Mouse (Mus musculus): ENCODE measurements around the gene Pappa. TPM values are rescaled to one million over a fixed set of nuclear protein-coding genes. Genes with fewer than 3 reads are reported as not detected.

Gene Pappa
- polyA plus RNA-seq, 1 experiment from 2014 or later: 1.1 TPM

DNA sequence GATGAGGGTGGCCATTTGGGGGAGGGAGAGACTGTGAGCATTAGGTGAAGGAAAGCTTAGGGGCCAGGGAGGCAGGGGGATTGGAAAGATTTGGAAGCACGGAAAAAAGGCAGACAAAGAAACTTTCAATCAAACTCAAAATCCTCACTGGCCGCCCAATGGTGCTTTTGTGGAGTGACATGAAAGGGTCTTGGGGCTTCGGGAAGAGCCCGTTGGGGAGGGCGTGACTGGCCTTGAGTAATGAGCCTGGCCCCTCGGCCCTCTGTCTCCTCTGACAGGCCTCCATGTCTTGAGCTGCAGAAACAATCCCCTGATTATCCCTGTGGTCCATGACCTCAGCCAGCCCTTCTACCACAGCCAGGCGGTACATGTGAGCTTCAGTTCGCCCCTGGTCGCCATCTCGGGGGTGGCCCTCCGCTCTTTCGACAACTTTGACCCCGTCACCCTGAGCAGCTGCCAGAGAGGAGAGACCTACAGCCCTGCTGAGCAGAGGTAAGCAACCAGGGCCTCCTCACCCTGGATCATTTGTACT is 173.1 kb downstream of the Pappa start:
- no peak for ATAC-seq (ENCODE audit: insufficient number of reproducible peaks, low FRiP score)
- no peaks in the 10 kb centered on the region for H3K36me3 ChIP-seq
- 63% methylated on average over 13 of the region's 13 CpGs for WGBS

DNA sequence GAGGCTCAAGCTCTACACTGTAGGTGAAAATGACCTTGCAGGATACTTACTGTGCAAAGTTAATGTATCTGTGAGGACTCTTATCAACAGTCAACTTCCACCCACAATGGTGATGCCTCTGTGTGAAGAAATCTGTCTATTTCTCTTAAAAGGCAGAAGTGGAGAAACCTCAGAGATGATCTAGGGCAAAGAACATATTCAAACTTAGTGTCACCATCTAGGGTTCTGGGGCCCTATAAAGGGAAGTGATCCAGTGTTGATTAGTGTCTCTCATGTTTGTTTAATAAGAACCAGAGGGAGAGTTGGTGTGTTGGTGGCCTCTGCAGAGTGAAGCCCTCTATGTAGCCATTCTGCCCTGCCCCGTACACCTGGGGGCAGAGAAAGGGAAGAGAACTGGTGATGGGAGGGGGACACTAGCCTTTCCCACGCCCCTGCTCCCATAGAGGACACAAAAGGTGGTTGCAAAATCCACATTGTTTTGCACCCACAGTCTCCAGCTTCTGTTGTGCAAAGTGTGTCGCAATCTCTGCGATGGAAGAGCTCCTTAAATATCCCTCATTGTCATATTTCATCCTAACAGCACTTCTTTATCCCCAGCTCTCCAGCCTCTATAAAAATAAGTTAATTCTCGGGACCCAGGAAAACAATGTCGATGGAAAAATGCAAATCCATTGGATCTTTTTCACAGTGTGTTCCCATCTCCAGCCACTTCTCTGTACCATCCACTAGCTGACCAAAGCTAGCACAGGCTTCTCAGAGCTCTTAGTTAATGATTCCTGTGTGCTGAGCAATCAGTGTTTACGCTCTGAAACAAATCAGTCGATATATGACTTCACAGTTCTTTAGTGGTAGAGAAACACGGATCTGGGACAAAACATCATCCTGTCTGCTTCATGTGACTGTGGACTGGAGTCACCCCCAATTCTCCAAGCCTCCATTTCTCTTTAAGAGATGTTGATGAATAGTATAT is 174.5 kb downstream of the Pappa start:
- Histone ChIP-seq H3K9me3 (replicated peaks) (no peaks in the 10 kb centered on the region), H3K4me3 (no peak overlapping the region), H3K4me2 (no peak overlapping the region), H3K36me3 (no peaks in the 10 kb centered on the region), H3K27ac (ENCODE audit: poor library complexity, severe bottlenecking) (no peak overlapping the region), H3K4me1 (replicated peaks) (peaks cover 5% of the 10 kb centered on the region; the same call in 1 of the 2 replicates), H3K27me3 (replicated peaks) (peaks cover 13% of the 10 kb centered on the region; the same call in 1 of the 2 replicates), H3K9ac (no peak overlapping the region)
- 75% methylated on average over 9 of the region's 9 CpGs for WGBS
- no peak for ATAC-seq (ENCODE audit: insufficient number of reproducible peaks, low FRiP score)

More for the DNA sequence above, 173.1 kb downstream of the Pappa start:
- Histone ChIP-seq H3K9ac (no peak overlapping the region), H3K4me3 (no peak overlapping the region), H3K4me2 (no peak overlapping the region), H3K4me1 (replicated peaks) (peaks cover 5% of the 10 kb centered on the region; the same call in 1 of the 2 replicates), H3K27me3 (replicated peaks) (peaks cover 13% of the 10 kb centered on the region; the same call in 1 of the 2 replicates), H3K27ac (ENCODE audit: poor library complexity, severe bottlenecking) (no peak overlapping the region), H3K9me3 (replicated peaks) (no peaks in the 10 kb centered on the region)

DNA sequence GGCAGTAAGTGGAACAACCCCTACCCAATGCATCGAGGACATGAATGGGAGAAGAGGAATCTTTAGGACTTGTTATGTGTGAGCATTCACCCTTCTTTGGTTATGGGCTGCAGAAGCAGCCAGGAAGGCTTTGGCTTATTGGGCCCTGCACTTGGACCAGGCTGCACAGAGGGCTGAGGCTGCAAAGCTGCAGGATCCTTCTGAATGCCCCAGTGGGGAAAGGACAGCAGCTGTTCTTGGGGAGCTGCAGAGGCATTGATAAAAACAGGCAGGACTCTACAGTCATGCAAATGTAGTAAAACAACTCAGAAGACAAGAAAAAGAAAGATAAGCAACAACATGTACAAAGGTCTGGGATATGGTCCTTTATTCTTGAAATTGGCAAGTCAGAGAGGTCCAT is 175.4 kb downstream of the Pappa start:
- Histone ChIP-seq H3K9ac (no peak overlapping the region), H3K36me3 (no peaks in the 10 kb centered on the region), H3K9me3 (replicated peaks) (no peaks in the 10 kb centered on the region), H3K27me3 (replicated peaks) (peaks cover 8% of the 10 kb centered on the region; the same call in 1 of the 2 replicates), H3K4me1 (replicated peaks) (peaks cover 5% of the 10 kb centered on the region; the same call in 1 of the 2 replicates), H3K4me3 (no peak overlapping the region), H3K27ac (ENCODE audit: poor library complexity, severe bottlenecking) (no peak overlapping the region), H3K4me2 (no peak overlapping the region)
- 61% methylated on average over 1 of the region's 1 CpGs for WGBS
- no peak for ATAC-seq (ENCODE audit: insufficient number of reproducible peaks, low FRiP score)

GRCm38 (mm10) chr4:65300431-65300830 is 176.5 kb downstream of the Pappa start:
- WGBS: 68% methylated on average over 3 of the region's 3 CpGs
- no peak overlapping the region for H3K4me2 ChIP-seq
- no peak overlapping the region for H3K4me3 ChIP-seq
- no peak for ATAC-seq (ENCODE audit: insufficient number of reproducible peaks, low FRiP score)
- no peak overlapping the region for H3K9ac ChIP-seq
- H3K9me3 ChIP-seq (replicated peaks): no peaks in the 10 kb centered on the region
- no peak overlapping the region for H3K27ac ChIP-seq (ENCODE audit: poor library complexity, severe bottlenecking)
- H3K4me1 ChIP-seq (replicated peaks): peaks cover 5% of the 10 kb centered on the region; the same call in 1 of the 2 replicates
- H3K36me3 ChIP-seq: no peaks in the 10 kb centered on the region
- H3K27me3 ChIP-seq (replicated peaks): peaks cover 8% of the 10 kb centered on the region; the same call in 1 of the 2 replicates

DNA sequence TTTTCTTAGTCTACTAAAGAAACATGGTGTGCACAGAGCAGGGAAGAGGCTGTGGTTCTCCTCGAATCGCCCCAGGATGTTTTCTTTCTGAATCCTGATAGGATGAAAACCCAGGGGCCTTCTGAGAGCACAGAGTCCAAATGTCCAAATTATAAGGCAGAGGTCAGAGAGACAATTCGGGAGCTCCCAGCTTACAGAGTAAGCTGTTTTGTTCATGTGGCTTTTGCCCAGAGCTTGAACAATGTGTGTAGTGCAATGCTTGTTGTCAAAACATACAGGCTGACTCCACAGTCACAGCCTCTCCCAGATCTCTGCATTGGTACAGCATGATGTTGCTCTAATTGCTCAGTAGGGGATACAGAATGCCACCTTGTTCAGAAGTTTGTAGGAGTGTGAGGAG is 178.7 kb downstream of the Pappa start:
- peaks cover 8% of the 10 kb centered on the region; the same call in 1 of the 2 replicates for H3K4me1 ChIP-seq (replicated peaks)
- no peaks in the 10 kb centered on the region for H3K9me3 ChIP-seq (replicated peaks)
- no peak overlapping the region for H3K4me2 ChIP-seq
- no peak overlapping the region for H3K4me3 ChIP-seq
- no peaks in the 10 kb centered on the region for H3K36me3 ChIP-seq
- H3K27me3 ChIP-seq (replicated peaks): peaks cover 8% of the 10 kb centered on the region; the same call in 1 of the 2 replicates
- 67% methylated on average over 3 of the region's 3 CpGs for WGBS
- no peak overlapping the region for H3K9ac ChIP-seq
- no peak for ATAC-seq (ENCODE audit: insufficient number of reproducible peaks, low FRiP score)
- no peak overlapping the region for H3K27ac ChIP-seq (ENCODE audit: poor library complexity, severe bottlenecking)

DNA sequence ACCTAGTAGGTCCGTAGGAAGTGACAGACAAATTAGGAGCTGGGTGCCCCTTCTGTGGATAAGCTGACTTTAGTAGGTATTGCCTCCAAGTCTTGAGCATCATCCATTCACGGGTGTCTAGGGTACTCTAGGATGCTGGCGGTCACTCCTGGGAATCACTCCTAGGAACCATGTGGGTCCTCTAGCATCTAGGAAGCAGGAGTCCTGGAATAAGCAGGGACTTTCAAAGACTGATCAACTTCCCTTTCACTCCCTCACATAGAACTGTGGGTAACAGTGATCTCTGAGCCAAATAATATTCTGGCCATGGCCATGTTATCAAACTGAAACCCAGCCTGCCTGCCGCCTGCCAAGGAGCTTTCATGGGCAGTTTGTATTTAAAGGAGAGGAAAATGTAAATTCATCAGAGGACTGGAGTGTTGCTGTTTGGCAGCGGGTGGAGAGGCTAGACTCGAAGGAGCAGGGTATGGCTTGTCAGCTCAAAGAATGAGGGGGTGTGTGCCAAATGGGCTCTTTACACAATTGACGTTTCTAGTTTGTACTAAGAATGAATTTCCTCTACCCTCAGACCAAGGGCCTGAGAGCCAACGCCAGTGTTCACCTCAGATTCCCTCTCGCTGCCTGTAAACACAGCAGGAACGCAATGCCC is 194.0 kb downstream of the Pappa start:
- no peaks in the 10 kb centered on the region for H3K27me3 ChIP-seq (replicated peaks)
- H3K4me1 ChIP-seq (replicated peaks): no peaks in the 10 kb centered on the region
- no peak for ATAC-seq (ENCODE audit: insufficient number of reproducible peaks, low FRiP score)
- H3K9ac ChIP-seq: no peak overlapping the region
- H3K36me3 ChIP-seq: no peaks in the 10 kb centered on the region
- H3K4me3 ChIP-seq: no peak overlapping the region
- no peak overlapping the region for H3K27ac ChIP-seq (ENCODE audit: poor library complexity, severe bottlenecking)
- 66% methylated on average over 10 of the region's 10 CpGs for WGBS
- H3K9me3 ChIP-seq (replicated peaks): no peaks in the 10 kb centered on the region
- no peak overlapping the region for H3K4me2 ChIP-seq

DNA sequence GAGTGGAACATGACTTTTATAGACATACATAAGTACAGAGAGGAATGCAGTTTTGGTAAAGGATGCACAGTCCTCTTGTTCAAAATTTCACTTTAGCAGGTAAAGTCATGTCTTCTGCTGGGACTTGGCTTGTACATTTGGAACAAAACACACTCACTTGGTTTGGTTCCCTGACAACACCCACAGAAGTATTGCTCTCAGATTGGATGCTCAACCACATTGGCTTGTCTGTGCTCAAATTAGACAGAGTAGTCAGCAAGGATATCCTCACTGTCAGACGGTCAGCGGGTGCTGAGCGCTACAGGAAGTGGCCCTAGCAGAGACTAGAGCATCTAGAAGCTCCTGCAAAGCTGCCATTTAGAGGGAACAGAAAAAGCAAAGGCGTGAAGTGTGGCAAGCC is 197.4 kb downstream of the Pappa start:
- Histone ChIP-seq H3K27ac (ENCODE audit: poor library complexity, severe bottlenecking) (no peak overlapping the region), H3K4me3 (no peak overlapping the region), H3K36me3 (no peaks in the 10 kb centered on the region), H3K9me3 (replicated peaks) (no peaks in the 10 kb centered on the region), H3K9ac (no peak overlapping the region), H3K27me3 (replicated peaks) (no peaks in the 10 kb centered on the region), H3K4me2 (no peak overlapping the region), H3K4me1 (replicated peaks) (no peaks in the 10 kb centered on the region)
- no peak for ATAC-seq (ENCODE audit: insufficient number of reproducible peaks, low FRiP score)
- WGBS: 77% methylated on average over 4 of the region's 4 CpGs

DNA sequence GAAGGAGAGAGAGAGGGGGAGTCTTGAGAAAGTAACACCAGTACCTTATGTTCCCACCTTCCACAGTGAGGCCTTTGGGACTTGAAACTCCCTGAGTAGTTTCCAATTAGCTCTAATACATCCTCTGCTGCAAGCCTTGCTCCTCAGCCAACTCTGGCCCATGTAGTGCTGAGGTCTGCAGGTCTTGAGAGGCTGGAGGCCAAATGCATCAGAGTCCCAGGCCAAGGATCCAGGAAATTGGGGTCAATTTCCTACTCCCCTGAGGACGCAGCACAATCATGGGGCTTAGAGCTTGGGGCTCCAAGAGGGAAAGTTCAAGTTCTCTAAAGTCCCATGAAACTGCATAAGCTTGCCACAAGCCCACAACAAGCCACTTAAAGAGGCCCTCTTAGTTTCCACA is 198.0 kb downstream of the Pappa start:
- no peak overlapping the region for H3K4me2 ChIP-seq
- no peak overlapping the region for H3K27ac ChIP-seq (ENCODE audit: poor library complexity, severe bottlenecking)
- H3K9ac ChIP-seq: no peak overlapping the region
- no peaks in the 10 kb centered on the region for H3K36me3 ChIP-seq
- H3K27me3 ChIP-seq (replicated peaks): no peaks in the 10 kb centered on the region
- no peaks in the 10 kb centered on the region for H3K4me1 ChIP-seq (replicated peaks)
- H3K9me3 ChIP-seq (replicated peaks): no peaks in the 10 kb centered on the region
- no peak overlapping the region for H3K4me3 ChIP-seq
- 81% methylated on average over 1 of the region's 1 CpGs for WGBS
- no peak for ATAC-seq (ENCODE audit: insufficient number of reproducible peaks, low FRiP score)

DNA sequence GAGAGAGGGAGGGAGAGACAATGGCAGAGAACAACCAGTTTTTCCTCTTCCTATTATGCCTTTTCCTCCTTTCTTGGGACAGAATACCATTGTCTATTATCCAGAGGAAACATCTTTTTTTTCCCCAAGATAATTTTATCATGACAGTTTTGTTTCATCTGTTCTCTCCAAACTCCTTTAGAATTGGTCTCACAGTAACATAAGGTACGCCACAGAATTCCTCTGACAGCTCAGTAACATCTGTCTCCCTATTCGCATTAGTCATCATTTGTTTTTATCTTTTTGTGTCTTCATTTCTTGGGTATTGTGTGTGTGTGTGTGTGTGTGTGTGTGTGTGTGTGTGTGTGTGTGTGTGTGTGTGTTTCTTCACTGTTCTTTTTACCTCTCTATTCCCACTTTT is 201.8 kb downstream of the Pappa start:
- H3K4me2 ChIP-seq: no peak overlapping the region
- WGBS: 76% methylated on average over 2 of the region's 2 CpGs
- no peaks in the 10 kb centered on the region for H3K4me1 ChIP-seq (replicated peaks)
- H3K27ac ChIP-seq (ENCODE audit: poor library complexity, severe bottlenecking): no peak overlapping the region
- no peak overlapping the region for H3K4me3 ChIP-seq
- no peaks in the 10 kb centered on the region for H3K27me3 ChIP-seq (replicated peaks)
- no peak for ATAC-seq (ENCODE audit: insufficient number of reproducible peaks, low FRiP score)
- no peak overlapping the region for H3K9ac ChIP-seq
- H3K36me3 ChIP-seq: no peaks in the 10 kb centered on the region
- no peaks in the 10 kb centered on the region for H3K9me3 ChIP-seq (replicated peaks)

DNA sequence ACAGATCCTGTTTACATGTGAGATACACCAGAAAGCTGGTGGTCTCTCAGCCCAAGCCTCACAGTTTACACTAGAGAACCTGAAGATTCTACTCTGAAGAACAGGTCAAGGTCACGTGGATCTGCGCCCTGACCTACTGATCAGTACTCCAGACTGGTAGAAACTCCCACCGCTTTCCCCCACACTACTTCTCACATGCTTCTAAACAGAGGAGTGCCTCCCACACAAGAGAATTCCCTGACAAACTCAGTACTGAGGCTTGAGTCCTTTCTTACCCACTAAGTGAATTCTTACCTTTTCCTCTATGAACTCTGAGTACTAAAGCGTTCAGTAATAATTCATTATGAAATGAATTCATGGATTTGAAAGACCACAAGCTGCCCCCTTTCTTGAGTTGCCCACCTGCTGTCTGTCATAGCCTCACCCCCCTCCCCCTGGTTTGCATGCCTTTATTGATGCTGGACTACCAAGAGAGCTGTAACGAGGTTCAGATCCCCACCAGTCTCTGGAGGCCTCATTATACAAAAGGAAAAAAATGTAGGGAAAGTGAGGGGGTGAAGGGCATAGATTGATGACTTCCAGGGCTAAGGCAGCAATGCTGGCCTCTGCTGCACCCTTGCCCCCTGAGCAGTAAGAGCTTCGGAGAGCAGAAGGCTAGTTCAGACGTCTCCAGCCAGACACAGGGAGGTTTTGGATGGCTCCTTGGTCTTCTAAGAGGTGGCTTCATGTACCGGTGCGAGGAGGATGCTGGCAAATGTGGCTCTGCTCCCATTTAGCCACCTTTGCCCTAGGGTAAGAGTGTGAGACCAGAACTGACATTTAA is 204.7 kb downstream of the Pappa start:
- Histone ChIP-seq H3K27ac (ENCODE audit: poor library complexity, severe bottlenecking) (no peak overlapping the region), H3K27me3 (replicated peaks) (no peaks in the 10 kb centered on the region)
- ATAC-seq (ENCODE audit: insufficient number of reproducible peaks, low FRiP score): no peak

More for the DNA sequence above, 204.7 kb downstream of the Pappa start:
- no peaks in the 10 kb centered on the region for H3K4me1 ChIP-seq (replicated peaks)
- H3K9ac ChIP-seq: no peak overlapping the region
- 76% methylated on average over 9 of the region's 9 CpGs for WGBS
- no peaks in the 10 kb centered on the region for H3K36me3 ChIP-seq
- no peak overlapping the region for H3K4me3 ChIP-seq
- no peak overlapping the region for H3K4me2 ChIP-seq
- H3K9me3 ChIP-seq (replicated peaks): no peaks in the 10 kb centered on the region
